Mouse (Mus musculus): ENCODE results near the gene Ivd.

- no peak for TF ChIP-seq CTCF (IDR thresholded peaks at IDR 0.05; ENCODE audit: low read depth, low read length)
- TF ChIP-seq POLR2A (IDR thresholded peaks at IDR 0.05; ENCODE audit: borderline replicate concordance, low read depth, low read length) = no peak
Measured at GRCm38 (mm10) chr2:118907781-118908180, 46.0 kb downstream of the Ivd start.

All from bone marrow macrophage, adult 2 months (primary cell).